Mouse (Mus musculus) cerebellum, adult (tissue): ENCODE data around the gene Mturn.

ENCODE experiments used
- ATAC-seq: cut with Nextera tagmentation; 2 replicates; pipeline ENCODE4 v1.9.2; 2017; ENCODE audit warnings: mild to moderate bottlenecking, moderate library complexity, mixed read lengths; ENCODE audit not compliant: insufficient number of reproducible peaks, low FRiP score, low TSS enrichment

Gene Mturn

DNA sequence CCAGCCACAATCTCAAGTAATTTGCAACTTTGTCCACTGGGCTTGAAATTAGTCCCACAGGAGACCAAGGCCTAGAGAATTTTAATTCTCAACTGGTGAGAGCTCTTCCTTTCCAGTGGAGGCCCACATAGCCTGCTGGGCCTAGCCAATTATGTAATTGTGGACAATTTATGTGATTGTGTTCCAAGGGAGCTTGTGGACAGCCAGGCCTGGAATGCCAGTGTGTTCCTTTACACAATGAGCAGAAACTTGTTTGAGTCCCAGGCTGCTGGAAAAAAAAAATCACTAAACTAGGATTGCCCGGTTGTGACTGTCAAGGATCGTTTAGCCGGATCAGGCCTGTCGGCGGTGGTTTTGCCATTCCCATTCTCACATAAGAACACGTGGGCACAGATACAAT is 11.9 kb downstream of the Mturn start:
- no peak for ATAC-seq

DNA sequence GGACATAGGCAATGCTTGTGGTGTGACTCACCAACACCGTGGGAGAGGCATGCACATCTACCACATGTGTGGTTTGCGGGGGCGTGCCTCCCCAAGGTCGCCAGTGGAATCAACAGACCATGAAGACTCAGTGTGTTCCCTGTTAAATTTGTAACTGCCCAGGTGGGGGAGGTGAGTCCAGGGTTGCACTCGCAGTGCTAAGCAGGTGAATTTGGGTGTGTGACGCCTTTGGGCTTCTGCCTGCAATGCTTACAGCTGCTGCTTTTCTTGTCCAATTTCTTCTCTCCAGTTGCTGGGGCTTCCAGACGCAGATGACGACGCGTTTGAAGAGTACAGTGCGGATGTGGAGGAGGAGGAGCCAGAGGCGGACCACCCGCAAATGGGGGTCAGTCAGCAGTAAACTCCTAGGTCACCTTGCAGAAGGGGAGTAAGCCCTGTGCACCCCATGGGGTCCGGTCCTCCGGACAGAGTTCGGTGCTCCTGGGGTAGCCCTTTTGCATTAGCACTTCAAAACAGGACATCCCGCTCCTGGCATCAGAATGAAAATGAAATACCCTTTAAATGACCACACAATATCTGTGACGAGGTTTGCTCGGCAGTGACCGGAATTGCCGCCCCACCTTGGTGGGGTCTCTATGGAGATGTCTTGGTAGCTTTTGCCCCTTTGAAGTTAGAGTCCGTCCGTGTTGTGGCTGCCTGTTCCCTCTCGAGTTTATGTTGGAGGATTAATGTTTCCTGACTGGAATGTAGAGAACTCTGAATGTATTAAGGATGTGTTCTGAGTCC is 17.5 kb downstream of the Mturn start:
- peak; percentile 36; the same call in 1 of the 2 replicates for ATAC-seq

- peak; percentile 92 for ATAC-seq
Observed at GRCm38 (mm10) chr6:54699477-54700056, 18.1 kb downstream of the Mturn start.

GRCm38 (mm10) chr6:54700516-54700915 is 19.1 kb downstream of the Mturn start:
- no peak for ATAC-seq

DNA sequence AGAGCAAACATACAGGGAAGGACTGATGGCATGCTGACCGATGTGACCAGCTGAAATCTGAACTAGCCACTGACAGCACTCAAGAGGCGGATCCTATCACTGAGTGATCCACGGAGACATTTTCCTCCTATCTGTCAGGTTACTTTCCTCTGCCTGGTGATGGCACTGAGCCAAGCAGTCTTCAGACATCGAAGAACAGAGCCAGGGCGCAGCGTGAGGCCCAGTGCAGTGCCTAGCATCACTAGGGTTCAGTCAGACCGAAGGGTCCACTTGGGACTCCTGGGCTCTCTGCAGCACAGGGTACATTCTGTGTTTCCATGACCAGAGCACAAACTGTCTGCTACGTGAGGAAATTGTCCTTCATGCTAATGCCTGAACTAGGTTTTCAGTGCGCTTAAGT is 20.5 kb downstream of the Mturn start:
- ATAC-seq, result no peak

DNA sequence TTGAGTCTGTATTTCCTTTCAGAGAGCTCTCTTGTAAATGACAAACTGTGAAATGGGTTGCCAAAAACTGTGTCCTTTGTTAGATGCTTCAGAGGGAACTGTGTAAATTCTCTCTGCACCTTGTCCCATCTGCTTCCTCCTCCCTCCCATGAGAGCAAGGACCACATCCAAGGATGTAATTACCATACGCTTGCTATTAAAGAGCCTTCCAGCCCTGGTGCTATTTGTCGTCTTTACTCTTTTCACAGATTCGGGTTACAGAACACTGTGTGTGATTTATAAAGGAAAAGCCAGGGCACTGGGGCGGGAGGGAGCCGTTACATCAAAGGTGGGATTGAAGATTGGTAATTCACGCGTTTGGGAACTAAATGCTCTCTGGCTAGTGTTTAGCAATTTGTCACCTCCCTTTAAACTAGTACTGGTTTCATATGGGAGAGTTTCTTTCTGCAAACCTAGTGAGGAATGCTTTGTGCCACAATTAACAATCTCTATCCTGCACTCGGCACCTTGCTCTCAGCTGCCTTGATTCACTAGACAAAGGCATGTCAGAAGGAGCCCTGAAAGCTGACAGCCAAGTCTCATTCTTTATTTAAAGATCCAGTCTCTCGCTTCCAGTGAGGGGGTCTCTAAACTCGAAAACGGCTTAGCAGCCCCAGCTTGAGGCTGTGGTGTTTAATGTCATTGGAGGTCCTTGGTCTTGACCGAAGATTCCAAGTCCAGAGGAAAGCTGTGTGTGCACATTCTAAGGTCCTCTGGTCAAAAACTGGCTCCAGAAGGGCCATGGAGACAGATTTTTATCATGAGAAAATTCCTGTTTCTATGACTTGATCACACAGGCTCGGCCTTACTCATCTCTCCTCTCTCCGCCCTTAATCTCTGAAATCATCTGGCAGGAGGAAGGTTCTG is 22.5 kb downstream of the Mturn start:
- no peak for ATAC-seq

- no peak for ATAC-seq
Observed at GRCm38 (mm10) chr6:54704539-54704845, 23.1 kb downstream of the Mturn start.

DNA sequence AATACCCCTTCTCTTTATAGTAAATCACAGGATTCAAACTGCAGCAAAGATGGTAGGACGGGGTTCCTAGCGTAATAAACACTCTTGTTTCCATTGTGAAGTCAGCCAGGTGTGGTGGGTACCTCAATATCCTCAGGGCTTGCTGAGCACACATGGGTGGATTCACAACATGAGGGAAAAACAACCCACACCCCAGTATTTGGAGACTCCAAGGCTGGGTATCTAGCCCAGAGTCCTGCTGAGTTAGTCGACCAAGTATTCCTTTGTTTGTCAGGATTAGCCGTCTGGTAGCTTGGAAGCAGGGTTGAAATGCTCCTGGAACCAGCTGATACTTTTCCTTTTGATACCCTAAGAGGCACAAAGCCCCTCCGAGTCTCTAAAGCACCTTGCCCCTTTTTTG is 23.4 kb downstream of the Mturn start:
- ATAC-seq, result no peak

- peak; percentile 77 for ATAC-seq
Observed at GRCm38 (mm10) chr6:54705387-54705909, 24.0 kb downstream of the Mturn start.

- no peak for ATAC-seq
Observed at GRCm38 (mm10) chr6:54706099-54706498, 24.7 kb downstream of the Mturn start.

DNA sequence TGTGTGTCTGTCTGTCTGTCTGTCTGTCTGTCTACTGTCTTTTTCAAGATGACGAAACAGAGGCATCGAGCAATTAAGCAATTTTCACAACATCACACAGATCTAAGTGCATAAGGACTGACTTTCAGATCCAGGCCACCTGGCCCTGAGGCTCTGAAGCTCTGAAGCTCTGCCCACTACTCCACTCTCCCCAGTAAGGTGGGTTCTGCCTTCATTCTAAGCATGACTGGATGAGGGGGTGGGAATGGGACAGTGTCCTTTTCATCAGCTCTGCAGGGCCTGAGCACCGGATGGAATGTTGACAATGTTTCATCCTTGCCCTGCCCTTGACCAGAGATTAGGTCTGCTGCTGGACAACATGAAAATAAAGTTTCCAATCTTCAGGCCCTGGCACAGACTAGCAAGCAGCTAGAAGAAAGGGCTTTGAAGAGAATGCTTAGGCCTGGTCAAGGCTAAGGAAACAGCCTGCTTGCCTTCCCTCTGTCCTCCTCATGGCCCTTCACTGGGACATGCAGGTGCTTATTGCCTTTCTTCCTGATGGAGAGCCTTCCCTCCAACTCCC is 25.3 kb downstream of the Mturn start:
- no peak for ATAC-seq

DNA sequence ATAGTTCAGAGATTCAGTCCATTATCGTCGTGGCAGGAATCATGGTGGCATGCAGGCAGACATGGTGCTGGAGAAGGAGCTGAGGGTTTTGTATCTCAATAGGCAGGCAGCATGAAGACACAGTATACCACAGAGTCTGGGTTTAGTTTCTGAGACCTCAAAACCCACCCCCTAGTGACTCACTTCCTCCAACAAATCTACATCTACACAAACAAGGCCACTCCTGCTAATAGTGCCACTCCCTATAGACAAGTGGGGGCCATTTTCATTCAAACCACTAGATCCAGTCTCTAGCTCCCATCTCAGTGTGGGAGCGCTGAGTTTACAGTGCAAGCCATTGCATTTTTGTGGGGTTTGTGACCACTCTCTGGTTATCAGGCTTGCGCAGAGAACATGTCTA is 27.2 kb downstream of the Mturn start:
- no peak for ATAC-seq

- no peak for ATAC-seq
Observed at GRCm38 (mm10) chr6:54715697-54716096, 34.3 kb downstream of the Mturn start.

DNA sequence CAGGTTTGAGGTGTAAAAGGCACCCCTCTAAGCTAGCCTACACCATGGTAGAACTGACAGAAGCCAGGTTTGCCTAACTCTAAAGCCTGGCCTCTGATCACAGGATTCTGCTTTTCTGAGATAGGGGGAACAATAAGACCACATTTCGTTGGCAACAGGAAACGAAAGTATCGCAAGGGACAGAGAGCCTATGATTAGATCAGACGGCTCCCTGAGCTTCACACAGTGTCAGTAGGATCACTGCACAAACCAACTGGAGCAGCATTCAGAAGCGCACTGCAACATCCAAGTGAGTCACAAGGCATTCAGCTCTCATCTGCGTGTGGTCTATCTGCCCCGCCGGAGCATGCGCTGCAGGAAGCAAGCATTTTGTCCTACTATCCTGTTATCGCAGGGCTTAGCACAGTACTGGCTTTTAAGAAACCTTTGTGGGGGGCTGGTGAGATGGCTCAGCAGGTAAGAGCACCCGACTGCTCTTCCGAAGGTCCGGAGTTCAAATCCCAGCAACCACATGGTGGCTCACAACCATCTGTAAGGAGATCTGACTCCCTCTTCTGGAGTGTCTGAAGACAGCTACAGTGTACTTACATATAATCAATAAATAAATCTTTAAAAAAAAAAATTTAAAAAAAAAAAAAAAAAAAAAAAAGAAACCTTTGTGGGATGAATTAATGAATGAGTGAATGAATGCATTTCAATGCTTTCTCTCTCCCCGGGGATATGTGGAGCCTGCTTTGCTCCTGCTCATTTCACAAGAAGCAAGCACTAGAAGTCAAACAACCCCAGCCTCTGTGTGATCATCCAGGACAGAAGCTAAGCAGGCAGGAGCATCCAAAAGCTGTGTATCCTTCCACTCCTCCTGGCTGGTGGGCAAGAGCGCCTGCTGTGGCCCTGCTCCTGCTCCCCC is 37.6 kb downstream of the Mturn start:
- ATAC-seq, result no peak

- peak; percentile 63 for ATAC-seq
Observed at GRCm38 (mm10) chr6:54719686-54720310, 38.4 kb downstream of the Mturn start.

DNA sequence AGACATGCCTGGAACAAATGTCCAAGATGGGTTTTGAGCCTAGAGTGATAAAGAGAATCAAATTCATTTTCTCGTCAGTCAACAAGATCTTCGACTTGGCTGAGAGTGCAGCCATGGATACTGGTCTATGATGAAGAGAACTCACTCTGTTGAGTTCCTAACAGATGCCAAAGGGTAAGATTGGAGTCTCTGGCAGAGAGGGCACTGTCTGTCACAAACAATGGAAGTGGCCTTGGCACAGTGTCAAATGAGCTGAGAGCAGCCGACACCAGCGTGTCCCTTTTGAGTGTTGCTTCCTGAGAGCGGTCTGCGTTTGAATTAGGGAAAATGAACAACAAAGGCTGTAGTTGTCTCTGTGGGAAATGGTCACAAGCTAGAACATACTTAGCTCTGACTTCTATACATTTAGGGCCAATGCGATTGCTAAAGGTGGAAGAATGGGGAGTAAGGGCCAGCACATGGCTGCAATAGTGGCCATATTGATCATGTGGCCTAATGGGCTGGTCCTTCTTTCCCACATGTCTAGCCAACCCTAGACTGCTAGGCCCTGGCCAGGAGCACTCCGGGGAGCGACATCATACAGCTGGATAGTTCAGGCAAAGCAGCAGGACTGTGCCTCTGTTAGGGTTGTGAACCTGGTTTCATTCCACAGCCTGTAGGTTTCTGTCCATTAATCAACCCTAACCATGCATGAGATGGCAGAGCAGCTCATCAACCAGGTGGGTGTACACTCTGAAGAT is 39.3 kb downstream of the Mturn start:
- ATAC-seq, result no peak

DNA sequence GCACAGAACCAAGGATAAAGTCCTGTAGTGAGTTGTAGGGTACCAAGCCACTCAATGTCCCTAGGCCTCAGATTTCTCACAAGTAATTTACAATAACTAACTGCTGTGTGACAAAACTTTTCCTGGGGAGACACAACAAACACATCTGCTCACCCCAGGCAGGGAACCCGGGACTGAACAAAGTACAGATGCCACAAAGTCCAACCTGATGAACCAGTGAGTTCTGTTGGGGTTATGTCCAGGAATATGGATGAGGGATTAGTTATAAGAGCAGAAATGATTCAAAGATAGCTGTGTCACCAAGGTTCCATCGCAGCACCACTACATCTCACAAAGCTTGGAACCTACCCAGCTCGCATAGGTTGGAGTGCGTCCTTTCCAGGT is 39.8 kb downstream of the Mturn start:
- no peak for ATAC-seq

GRCm38 (mm10) chr6:54726309-54726708 is 44.9 kb downstream of the Mturn start:
- no peak for ATAC-seq

DNA sequence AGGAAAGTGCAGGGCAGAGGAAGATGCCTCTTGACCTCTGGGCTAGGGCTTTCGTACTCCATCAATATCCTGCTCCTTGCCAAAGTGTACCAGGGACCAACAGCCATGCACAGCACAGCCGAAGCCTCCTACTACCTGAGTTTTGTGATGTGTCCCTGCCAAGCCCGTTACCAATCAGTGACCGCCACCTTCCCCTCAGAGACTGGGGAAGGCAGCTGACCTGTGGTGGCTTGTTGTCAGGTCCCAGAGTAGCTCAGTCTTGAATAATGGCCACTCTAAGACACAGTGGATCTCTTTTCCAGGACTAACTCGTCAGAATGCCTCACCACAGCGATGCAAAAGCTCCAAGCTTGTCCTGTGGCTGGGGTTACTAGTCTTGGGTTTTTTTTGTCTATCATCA is 45.4 kb downstream of the Mturn start:
- no peak for ATAC-seq
